Mouse (Mus musculus): ENCODE data around the gene Kyat1.

Kyat1 gene

GRCm38 (mm10) chr2:30237199-30237880, 31.7 kb upstream of the Kyat1 start, which contains the start of gene Lrrc8a:
Lrrc8a (plus strand) TSS chr2:30237715.
- TF ChIP-seq GATA4 (IDR thresholded peaks at IDR 0.05; ENCODE audit: insufficient replicate concordance, low read length), result peak; percentile 29; the same call in 1 of the 2 replicates

- no peak for TF ChIP-seq GATA4 (IDR thresholded peaks at IDR 0.05; ENCODE audit: insufficient replicate concordance, low read length)
These were observed 31.0 kb upstream of the Kyat1 start for GRCm38 (mm10) chr2:30236426-30237198.

- no peak for TF ChIP-seq GATA4 (IDR thresholded peaks at IDR 0.05; ENCODE audit: insufficient replicate concordance, low read length)
These were observed 29.9 kb upstream of the Kyat1 start for GRCm38 (mm10) chr2:30235593-30235992.

- no peak for TF ChIP-seq GATA4 (IDR thresholded peaks at IDR 0.05; ENCODE audit: insufficient replicate concordance, low read length)
These were observed 10.6 kb upstream of the Kyat1 start for GRCm38 (mm10) chr2:30216293-30216692.

GRCm38 (mm10) chr2:30215493-30215892, 9.8 kb upstream of the Kyat1 start:
- TF ChIP-seq GATA4 (IDR thresholded peaks at IDR 0.05; ENCODE audit: insufficient replicate concordance, low read length), result peak; percentile 34; the same call in 1 of the 2 replicates

- no peak for TF ChIP-seq GATA4 (IDR thresholded peaks at IDR 0.05; ENCODE audit: insufficient replicate concordance, low read length)
These were observed 9.1 kb upstream of the Kyat1 start for GRCm38 (mm10) chr2:30214745-30215144.

- TF ChIP-seq GATA4 (IDR thresholded peaks at IDR 0.05; ENCODE audit: insufficient replicate concordance, low read length), result no peak
These were observed 7.3 kb upstream of the Kyat1 start for GRCm38 (mm10) chr2:30212951-30213350.

- TF ChIP-seq GATA4 (IDR thresholded peaks at IDR 0.05; ENCODE audit: insufficient replicate concordance, low read length), result no peak; the same call in 1 of the 2 replicates
These were observed 6.5 kb upstream of the Kyat1 start for GRCm38 (mm10) chr2:30212169-30212545.

GRCm38 (mm10) chr2:30211408-30212168, 5.9 kb upstream of the Kyat1 start:
- TF ChIP-seq GATA4 (IDR thresholded peaks at IDR 0.05; ENCODE audit: insufficient replicate concordance, low read length), result no peak

GRCm38 (mm10) chr2:30207886-30208285, 2.2 kb upstream of the Kyat1 start:
- TF ChIP-seq GATA4 (IDR thresholded peaks at IDR 0.05; ENCODE audit: insufficient replicate concordance, low read length), result no peak

- TF ChIP-seq GATA4 (IDR thresholded peaks at IDR 0.05; ENCODE audit: insufficient replicate concordance, low read length), result no peak
These were observed 1.8 kb upstream of the Kyat1 start for GRCm38 (mm10) chr2:30207401-30207800.

GRCm38 (mm10) chr2:30205255-30205628, 405 bp downstream of the Kyat1 start:
- TF ChIP-seq GATA4 (IDR thresholded peaks at IDR 0.05; ENCODE audit: insufficient replicate concordance, low read length), result no peak

GRCm38 (mm10) chr2:30203439-30203838, 2.2 kb downstream of the Kyat1 start:
- no peak for TF ChIP-seq GATA4 (IDR thresholded peaks at IDR 0.05; ENCODE audit: insufficient replicate concordance, low read length)

GRCm38 (mm10) chr2:30200388-30200925, 5.2 kb downstream of the Kyat1 start:
- TF ChIP-seq GATA4 (IDR thresholded peaks at IDR 0.05; ENCODE audit: insufficient replicate concordance, low read length), result no peak

GRCm38 (mm10) chr2:30199984-30200383, 5.7 kb downstream of the Kyat1 start:
- TF ChIP-seq GATA4 (IDR thresholded peaks at IDR 0.05; ENCODE audit: insufficient replicate concordance, low read length), result peak; percentile 65; the same call in 1 of the 2 replicates

All from liver, adult (tissue).